Mouse (Mus musculus) kidney, adult 9 months (tissue): ENCODE results near the gene Slc29a1.

Experiments
- DNase-seq: peaks from one replicate; pipeline ENCODE4 v3.0.0; 2022

The Slc29a1 gene

GRCm38 (mm10) chr17:45589236-45589635 is 10.2 kb downstream of the Slc29a1 start:
- peak; percentile 4 for DNase-seq

- peak; percentile 6 for DNase-seq
These were observed 11.0 kb downstream of the Slc29a1 start for GRCm38 (mm10) chr17:45588370-45588769.

GRCm38 (mm10) chr17:45586449-45586837 is 13.0 kb downstream of the Slc29a1 start:
- DNase-seq: no peak

GRCm38 (mm10) chr17:45585725-45586448 is 13.5 kb downstream of the Slc29a1 start:
- DNase-seq: no peak

- peak; percentile 80 for DNase-seq
These were observed 14.3 kb downstream of the Slc29a1 start for GRCm38 (mm10) chr17:45584939-45585678.

- peak; percentile 86 for DNase-seq
These were observed 15.1 kb downstream of the Slc29a1 start for GRCm38 (mm10) chr17:45584096-45584896.

- no peak for DNase-seq
These were observed 16.6 kb downstream of the Slc29a1 start for GRCm38 (mm10) chr17:45582715-45583355.

GRCm38 (mm10) chr17:45582188-45582587 is 17.2 kb downstream of the Slc29a1 start:
- DNase-seq: no peak

- DNase-seq: peak; percentile 85
These were observed 17.8 kb downstream of the Slc29a1 start for GRCm38 (mm10) chr17:45581567-45581983.

- peak; percentile 60 for DNase-seq
These were observed 18.4 kb downstream of the Slc29a1 start for GRCm38 (mm10) chr17:45580958-45581477.

GRCm38 (mm10) chr17:45579554-45579953 is 19.9 kb downstream of the Slc29a1 start:
- DNase-seq: peak; percentile 67

- no peak for DNase-seq
These were observed 20.6 kb downstream of the Slc29a1 start for GRCm38 (mm10) chr17:45578843-45579242.

- no peak for DNase-seq
These were observed 21.2 kb downstream of the Slc29a1 start for GRCm38 (mm10) chr17:45578242-45578641.

GRCm38 (mm10) chr17:45575123-45575897 is 24.1 kb downstream of the Slc29a1 start:
- no peak for DNase-seq

- peak; percentile 75 for DNase-seq
These were observed 25.2 kb downstream of the Slc29a1 start for GRCm38 (mm10) chr17:45574129-45574761.

GRCm38 (mm10) chr17:45573780-45574123 is 25.7 kb downstream of the Slc29a1 start:
- DNase-seq: peak; percentile 99

- DNase-seq: peak; percentile 98
These were observed 26.2 kb downstream of the Slc29a1 start, which contains the start of gene Hsp90ab1 for GRCm38 (mm10) chr17:45573087-45573779. Gene Hsp90ab1 (minus strand): TSS chr17:45573271.

- peak; percentile 82 for DNase-seq
These were observed 27.0 kb downstream of the Slc29a1 start for GRCm38 (mm10) chr17:45572103-45573086.

GRCm38 (mm10) chr17:45569999-45570398 is 29.4 kb downstream of the Slc29a1 start:
- DNase-seq: no peak
